Mouse (Mus musculus) neural tube, embryonic 14.5 days (tissue): ENCODE data around the gene Slc44a3. TPM values are rescaled to one million over a fixed set of nuclear protein-coding genes. Genes with fewer than 3 reads are reported as not detected.

Source experiments
- polyA plus RNA-seq: library from polyadenylated mRNA; unstranded; fragments of >200 nt; fragmentation: Nextera tagmentation; extraction: Ambion mirVana; gene quantifications from 2 replicates; pipeline ENCODE4 v1.2.1, GENCODE M21; 2014

Slc44a3 gene
- polyA plus RNA-seq, 1 experiment from 2014 or later: 1.5 TPM

Other genes starting within 250 kb of the Slc44a3 start
- gene Tmem56, start 249.3 kb downstream of the Slc44a3 start, polyA plus RNA-seq: 4.4 and 5.5 TPM in 2 replicates
- gene Alg14, start 240.6 kb downstream of the Slc44a3 start, polyA plus RNA-seq: 39.2 and 51.7 TPM in 2 replicates
- 409 and 500 TPM in 2 replicates for gene Cnn3, start 105.9 kb downstream of the Slc44a3 start, polyA plus RNA-seq
- not detected in 2 replicates for gene 4930432M17Rik, start 138.4 kb upstream of the Slc44a3 start, polyA plus RNA-seq
- gene F3, start 191.1 kb upstream of the Slc44a3 start, polyA plus RNA-seq: 7.1 and 7.8 TPM in 2 replicates